Mouse (Mus musculus) bone marrow macrophage, adult 2 months (primary cell): ENCODE results near the gene Zscan2. TPM values are rescaled to one million over a fixed set of nuclear protein-coding genes. Genes with fewer than 3 reads are reported as not detected.
"Not testable (repeated sequence)": the region's sequence is repeated elsewhere in the genome, so short reads cannot be mapped to it uniquely, and the experiment has no call there.

ENCODE experiments used
- H3K27ac ChIP-seq: 2 replicates; pipeline ENCODE4 v1.5.1; 2012; ENCODE audit warnings: low read depth, low read length; ENCODE audit not compliant: insufficient read depth
- H3K4me1 ChIP-seq: 2 replicates; pipeline ENCODE4 v1.6.1; 2012; ENCODE audit warnings: low read length; ENCODE audit not compliant: control insufficient read depth, insufficient read depth
- H3K4me3 ChIP-seq: 2 replicates; pipeline ENCODE4 v1.5.1; 2012; ENCODE audit warnings: mild to moderate bottlenecking, low read length, moderate library complexity; ENCODE audit not compliant: insufficient read depth
- CTCF ChIP-seq: IDR thresholded peaks from 2 replicates; pipeline ENCODE4 v1.5.1; 2012; ENCODE audit warnings: low read depth, mild to moderate bottlenecking, low read length, moderate library complexity
- POLR2A ChIP-seq: IDR thresholded peaks from 2 replicates; pipeline ENCODE4 v1.6.1; 2012; ENCODE audit warnings: mild to moderate bottlenecking, low read depth, low read length, borderline replicate concordance
- polyA plus RNA-seq: library from polyadenylated mRNA; stranded (reverse); fragments of >200 nt; gene quantifications from 2 replicates; pipeline ENCODE4 v1.2.4, GENCODE M21; 2012; ENCODE audit not compliant: missing spikeins, insufficient read depth, insufficient read length

The Zscan2 gene
- polyA plus RNA-seq, 1 experiment = 3.6 TPM

DNA sequence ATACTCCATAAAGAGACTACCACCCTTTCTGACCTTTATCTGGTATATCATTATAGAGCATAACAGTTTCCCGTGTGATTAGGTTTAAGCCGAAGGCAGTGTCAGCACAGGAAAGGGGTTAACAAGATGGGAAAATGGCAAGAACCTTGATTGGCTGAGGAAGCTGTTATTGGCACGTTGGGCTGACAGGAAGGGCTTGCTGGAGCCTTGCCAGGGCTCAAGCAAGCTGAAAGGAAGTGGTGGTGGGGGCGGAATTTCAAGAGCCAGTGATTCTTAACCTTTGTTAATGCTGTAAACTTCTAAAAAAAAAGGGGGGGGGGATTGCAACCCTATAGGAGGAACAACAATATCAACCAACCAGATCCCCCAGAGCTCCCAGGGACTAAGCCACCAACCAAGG is 28.5 kb upstream of the Zscan2 start:
- Histone ChIP-seq H3K4me1 (peaks cover 65% of the 10 kb centered on the region), H3K4me3 (no peak overlapping the region), H3K27ac (peak overlapping the region; percentile 45; the same call in 1 of the 2 replicates)
- TF ChIP-seq CTCF (no peak), POLR2A (no peak)

DNA sequence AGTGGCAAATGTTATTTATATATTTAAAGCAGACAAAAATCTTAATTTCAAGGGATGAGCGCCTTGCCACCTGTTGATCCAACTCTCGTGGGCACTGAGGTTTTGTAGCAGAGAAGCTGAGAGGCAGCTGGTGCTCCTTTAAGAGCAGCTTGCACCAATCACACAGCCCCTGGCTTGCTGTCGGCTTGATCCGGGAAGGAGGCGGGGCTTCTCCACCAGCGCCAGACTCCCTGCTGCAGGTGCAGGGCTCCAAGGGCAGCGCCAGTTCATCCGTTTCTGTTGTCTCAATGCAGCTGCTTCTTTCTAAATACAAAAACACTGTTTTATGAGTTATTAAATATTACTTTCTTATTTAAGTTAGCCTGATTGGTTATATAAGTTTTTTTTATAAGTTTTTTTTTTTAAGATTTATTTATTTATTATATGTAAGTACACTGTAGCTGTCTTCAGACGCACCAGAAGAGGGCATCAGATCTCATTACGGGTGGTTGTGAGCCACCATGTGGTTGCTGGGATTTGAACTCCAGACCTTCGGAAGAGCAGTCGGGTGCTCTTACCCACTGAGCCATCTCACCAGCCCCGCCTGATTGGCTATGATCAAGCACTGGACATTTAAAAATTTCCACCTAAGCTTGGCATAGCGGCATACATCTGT is 27.6 kb upstream of the Zscan2 start:
- peak overlapping the region; percentile 34; the same call in 1 of the 2 replicates for H3K27ac ChIP-seq
- peaks cover 62% of the 10 kb centered on the region for H3K4me1 ChIP-seq
- not testable (repeated sequence) for H3K4me3 ChIP-seq

DNA sequence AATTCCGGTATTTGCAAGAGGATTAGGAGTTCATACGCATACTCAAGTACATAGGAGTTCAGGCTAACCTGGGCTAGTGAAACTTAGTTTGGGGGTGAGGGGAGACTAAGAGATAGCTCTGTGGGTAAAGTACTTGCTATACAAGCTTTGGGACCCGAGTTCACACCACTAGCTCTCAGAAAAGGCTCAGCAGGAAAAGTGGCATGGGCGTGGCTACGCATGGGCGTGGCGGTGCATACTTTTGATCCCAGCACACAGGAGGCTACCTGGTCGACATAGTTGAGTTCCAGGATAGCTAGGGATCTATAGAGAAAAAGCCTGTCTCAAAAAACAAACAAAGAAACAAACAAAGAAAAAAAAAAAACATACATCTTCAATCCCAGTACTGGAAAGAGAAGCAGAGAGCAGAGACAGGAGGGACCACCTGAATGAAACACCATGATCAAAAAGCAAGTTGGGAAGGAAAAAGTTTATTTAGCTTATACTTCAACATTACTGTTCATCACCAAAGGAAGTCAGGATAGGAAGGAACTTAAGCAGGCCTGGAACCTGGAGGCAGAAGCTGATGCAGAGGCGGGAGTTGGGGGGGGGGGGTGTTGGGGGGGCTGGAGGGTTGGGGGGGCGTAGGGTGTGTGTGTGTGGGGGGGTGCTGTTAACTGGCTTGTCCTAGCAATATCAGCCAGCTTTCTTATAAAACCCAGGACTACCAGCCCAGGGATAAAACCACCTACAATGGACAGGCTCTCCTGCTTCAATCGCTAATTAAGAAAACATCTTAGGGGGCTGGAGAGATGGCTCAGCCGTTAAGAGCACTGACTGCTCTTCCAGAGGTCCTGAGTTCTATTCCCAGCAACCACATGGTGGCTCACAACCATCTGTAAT is 26.8 kb upstream of the Zscan2 start:
- H3K4me3 ChIP-seq = no peak overlapping the region
- TF ChIP-seq POLR2A (no peak), CTCF (no peak)
- no peak overlapping the region for H3K27ac ChIP-seq
- peaks cover 64% of the 10 kb centered on the region for H3K4me1 ChIP-seq

DNA sequence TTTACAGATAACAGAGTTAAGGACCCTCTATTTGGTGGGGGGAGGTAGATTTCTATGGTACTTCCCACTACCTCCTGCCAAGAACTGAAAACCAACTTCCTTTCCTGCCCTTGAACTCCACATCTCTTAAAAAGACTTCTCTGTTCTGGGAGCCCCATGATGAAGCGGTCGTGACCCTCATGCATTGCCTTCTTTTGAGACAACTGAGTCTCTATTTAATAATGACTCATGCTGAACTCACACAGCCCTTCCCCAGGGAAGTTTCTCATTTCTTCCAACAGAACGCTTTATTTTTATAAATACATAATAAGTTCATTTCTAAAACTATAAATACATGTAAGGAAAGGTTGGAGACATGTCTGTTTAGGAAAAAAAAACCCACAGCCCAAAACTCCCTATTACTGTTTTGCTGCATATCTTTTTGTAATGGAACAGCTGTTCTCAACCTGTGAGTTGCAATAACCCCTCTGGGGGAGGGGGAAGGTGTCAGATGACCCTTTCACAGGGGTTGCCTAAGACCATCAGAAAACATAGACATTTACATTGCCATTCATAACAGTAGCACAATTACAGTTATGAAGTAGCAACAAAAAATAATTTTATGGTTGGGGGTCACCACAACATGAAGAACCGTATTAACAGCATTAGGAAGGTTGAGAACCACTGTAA is 24.6 kb upstream of the Zscan2 start:
- peaks cover 66% of the 10 kb centered on the region for H3K4me1 ChIP-seq
- no peak overlapping the region for H3K4me3 ChIP-seq
- TF ChIP-seq POLR2A (no peak), CTCF (no peak)
- peak overlapping the region; percentile 87 for H3K27ac ChIP-seq

DNA sequence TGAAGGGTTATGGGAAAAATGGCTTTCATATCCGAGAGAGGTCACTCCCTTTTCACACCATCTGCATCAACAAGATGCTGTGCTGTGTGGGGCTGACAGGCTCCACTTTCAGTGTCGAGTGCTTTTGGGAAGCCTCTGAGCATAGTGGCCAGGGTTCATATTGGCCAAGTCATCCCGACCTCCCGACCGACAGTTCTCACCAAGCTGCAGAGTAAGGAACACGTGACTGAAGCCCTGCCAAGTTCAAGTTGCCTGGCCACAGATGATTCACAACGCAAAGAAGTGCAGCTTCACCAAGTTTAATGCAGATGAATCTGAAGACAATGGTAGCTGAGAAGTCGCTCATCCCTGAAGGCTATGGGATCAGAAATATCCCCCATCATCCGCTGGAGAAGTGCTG is 23.0 kb upstream of the Zscan2 start:
- peaks cover 60% of the 10 kb centered on the region for H3K4me1 ChIP-seq

DNA sequence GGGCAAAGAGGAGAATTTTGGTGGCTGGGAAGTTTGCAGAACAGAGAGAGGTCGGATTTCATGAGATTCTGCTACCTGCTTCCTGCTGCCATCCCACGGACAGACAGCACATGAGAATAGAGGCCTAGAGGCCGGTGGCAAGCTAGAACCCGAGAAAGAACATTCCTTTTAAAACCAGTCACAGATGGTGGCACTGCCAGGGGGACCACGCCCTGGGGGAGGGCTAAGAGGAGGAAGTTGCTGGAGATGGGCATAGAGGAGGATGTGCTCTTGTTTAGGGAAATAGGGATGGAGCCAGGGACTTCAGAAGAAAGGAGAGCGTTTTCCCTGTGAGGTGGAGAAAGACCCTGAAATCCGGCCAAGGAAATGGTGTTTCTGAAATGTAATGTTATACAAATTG is 22.5 kb upstream of the Zscan2 start:
- Histone ChIP-seq H3K27ac (peak overlapping the region; percentile 77), H3K4me1 (peaks cover 58% of the 10 kb centered on the region), H3K4me3 (peak overlapping the region; percentile 14)
- TF ChIP-seq CTCF (no peak), POLR2A (no peak)

More for the DNA sequence above, 23.0 kb upstream of the Zscan2 start:
- H3K4me3 ChIP-seq = peak overlapping the region; percentile 14; the same call in 1 of the 2 replicates
- H3K27ac ChIP-seq = peak overlapping the region; percentile 77
- TF ChIP-seq POLR2A = no peak
- TF ChIP-seq CTCF = no peak

DNA sequence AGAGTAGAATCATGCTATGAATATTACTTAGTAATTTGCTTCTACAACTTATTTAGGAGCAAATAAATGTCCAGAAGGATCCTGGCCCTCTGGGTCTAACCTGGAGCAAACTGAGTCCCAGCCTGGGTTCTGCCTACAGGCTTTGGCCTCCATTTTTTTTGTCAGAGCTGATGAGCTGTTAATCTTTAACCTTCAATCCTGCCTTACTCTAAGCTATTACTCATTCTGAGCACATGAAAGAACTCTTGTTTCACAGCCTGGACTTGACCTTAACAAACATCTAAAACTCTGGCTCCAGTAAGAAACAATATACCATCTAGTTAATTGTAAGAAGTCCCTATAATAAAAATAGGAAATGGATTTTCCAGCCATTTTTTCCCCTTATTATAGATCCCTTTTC is 21.0 kb upstream of the Zscan2 start:
- Histone ChIP-seq H3K4me3 (no peak overlapping the region), H3K27ac (no peak overlapping the region), H3K4me1 (peaks cover 53% of the 10 kb centered on the region)
- TF ChIP-seq POLR2A = no peak

DNA sequence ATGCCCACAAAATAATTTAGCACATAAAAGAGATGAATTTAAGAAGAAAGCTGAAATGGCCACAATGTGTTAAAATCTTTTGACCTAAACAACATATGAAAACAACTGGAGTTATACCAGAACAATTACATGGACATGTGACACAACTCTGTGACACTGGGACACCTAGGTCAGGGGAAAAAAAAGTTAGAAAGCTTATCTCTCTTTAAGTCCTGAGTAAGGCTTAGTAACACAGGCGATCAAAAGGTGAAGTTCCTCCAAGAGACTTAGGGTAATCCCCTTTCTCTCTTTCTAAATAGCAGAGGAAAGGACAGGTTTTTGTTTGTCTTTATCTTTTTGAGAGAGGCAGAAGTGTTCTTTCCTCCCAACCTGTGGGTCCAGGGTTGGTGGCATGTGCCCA is 20.5 kb upstream of the Zscan2 start:
- Histone ChIP-seq H3K4me3 (no peak overlapping the region), H3K4me1 (peaks cover 52% of the 10 kb centered on the region), H3K27ac (no peak overlapping the region)
- TF ChIP-seq POLR2A = no peak
- TF ChIP-seq CTCF = no peak

DNA sequence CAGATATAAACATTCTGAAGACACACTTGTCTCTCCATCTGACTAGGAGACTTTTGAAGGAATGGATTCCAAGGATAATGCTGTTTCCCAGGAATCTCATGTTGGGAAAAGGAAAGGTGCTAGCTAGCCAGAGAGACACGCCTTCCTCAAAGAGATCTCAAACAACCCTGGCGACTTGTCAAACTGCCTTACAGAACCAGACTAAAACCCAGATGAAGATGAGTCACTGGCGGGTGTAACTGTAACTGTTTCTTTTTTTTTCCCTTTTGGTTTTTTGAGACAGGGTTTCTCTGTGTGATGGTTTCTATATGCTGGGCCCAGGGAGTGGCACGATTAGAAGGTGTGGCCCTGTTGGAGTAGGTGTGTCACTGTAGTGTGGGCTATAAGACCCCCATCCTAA is 19.8 kb upstream of the Zscan2 start:
- Histone ChIP-seq H3K27ac (peak overlapping the region; percentile 48), H3K4me1 (peaks cover 50% of the 10 kb centered on the region), H3K4me3 (no peak overlapping the region)
- TF ChIP-seq POLR2A (no peak), CTCF (no peak)

DNA sequence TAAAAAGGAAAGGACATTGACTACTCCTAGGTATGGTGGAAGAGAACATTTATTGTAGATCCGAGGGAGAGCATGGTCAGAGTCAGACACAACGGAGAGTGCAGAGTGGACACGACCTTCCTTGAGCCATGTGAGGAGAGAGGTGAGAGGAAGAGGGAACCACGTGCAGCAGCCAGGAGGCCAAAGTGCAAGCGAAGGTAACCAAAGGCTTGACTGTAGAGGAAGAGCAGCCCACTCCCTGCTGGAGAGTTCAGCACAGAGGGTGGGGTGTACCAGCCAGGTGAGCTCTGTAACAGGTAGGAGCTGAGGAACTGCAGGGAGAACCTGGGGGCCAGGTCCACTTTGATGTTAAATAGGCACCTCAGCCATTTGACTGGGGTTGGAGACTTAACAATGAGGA is 18.6 kb upstream of the Zscan2 start:
- TF ChIP-seq POLR2A = no peak
- no peak for TF ChIP-seq CTCF
- Histone ChIP-seq H3K4me1 (peaks cover 49% of the 10 kb centered on the region), H3K27ac (no peak overlapping the region), H3K4me3 (no peak overlapping the region)
